Mouse (Mus musculus) spleen, adult 2 months (tissue): ENCODE data around the gene Arhgap27.

Experiments used
- CTCF ChIP-seq: fragments of 200-500 bp; IDR thresholded peaks from 2 replicates; pipeline ENCODE4 v1.5.1; 2011; ENCODE audit warnings: mild to moderate bottlenecking, inconsistent platforms; ENCODE audit not compliant: insufficient read depth, insufficient read length, insufficient replicate concordance; ENCODE audit errors: extremely low read depth
- POLR2A ChIP-seq: fragments of 200-500 bp; IDR thresholded peaks from 2 replicates; pipeline ENCODE4 v1.6.1; 2011; ENCODE audit warnings: low read depth, low read length, inconsistent platforms

DNA sequence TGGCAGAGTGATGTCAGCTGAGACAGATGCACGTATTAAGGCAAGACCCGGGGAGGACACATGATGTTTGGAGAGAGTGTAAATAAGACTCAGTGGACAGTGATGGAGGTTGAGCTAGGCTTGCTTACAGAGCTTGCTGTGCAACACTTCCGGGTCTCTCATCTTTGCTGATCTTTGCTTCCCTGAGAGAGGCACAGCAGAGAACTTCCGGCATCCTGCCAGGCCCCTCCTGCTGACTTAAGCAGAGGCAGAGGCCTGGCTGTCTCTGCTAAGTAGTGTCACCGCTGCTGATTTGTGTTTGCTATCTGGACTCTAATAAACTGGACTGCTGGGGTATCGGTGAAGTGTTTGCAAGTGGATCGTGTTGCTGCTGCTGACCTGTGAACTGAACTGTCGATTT is 55.6 kb downstream of the Arhgap27 start:
- TF ChIP-seq CTCF, result no peak
- no peak for TF ChIP-seq POLR2A
